Mouse (Mus musculus) c-Kit-positive CD71-positive TER-119-positive erythroid progenitor cells, embryonic 14.5 days (primary cell): ENCODE data around the gene Tmem50a.

ENCODE experiments used
- DNase-seq: peaks from one replicate; pipeline ENCODE4 v3.0.0-alpha.2; 2013; ENCODE audit warnings: low spot score

Gene Tmem50a

DNA sequence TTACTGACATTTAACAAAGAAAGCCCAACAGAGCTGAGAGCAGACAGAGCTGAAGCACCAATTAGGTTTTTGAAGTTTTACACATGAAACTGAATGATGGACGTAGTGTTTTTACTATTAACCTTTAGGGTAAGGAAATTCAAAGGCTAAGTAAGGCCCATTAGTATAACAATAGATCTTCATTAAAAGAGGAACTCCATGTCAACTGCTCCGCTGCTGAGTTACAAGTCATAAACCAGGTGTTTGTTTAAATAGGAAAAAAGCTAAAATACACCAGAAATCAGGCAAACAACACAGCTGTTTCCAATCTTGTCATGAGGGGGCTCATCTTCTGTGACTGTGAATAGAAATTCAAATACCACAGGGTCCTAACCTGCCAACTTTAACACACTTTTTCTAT, 63.6 kb downstream of the Tmem50a start:
- DNase-seq, result no peak

GRCm38 (mm10) chr4:134850551-134850950, 64.3 kb downstream of the Tmem50a start:
- no peak for DNase-seq
